Mouse (Mus musculus) gastrocnemius, postnatal 10 days (tissue): ENCODE data around the gene Arid3b. TPM values are rescaled to one million over a fixed set of nuclear protein-coding genes. Genes with fewer than 3 reads are reported as not detected.

ENCODE experiments used
- DNase-seq: peaks from one replicate; pipeline ENCODE4 v3.0.0; 2021; ENCODE audit warnings: mixed read lengths
- total RNA-seq, 2 experiments: library from RNA; stranded (reverse); gene quantifications; 2 replicates each; pipeline ENCODE4 v1.2.3; 2021

The Arid3b gene
- total RNA-seq, 2 experiments from 2014 or later, result 1.6 to 3.3 TPM

GRCm38 (mm10) chr9:57744462-57745091, 92.0 kb downstream of the Arid3b start:
- DNase-seq, result no peak

Other genes starting within 250 kb of the Arid3b start
- 10 to 100 TPM in 1 of 2 experiments, 1 to 10 TPM in 1; 7.6 to 12.2 TPM for gene Ulk3, start 247.3 kb downstream of the Arid3b start, total RNA-seq
- gene Cplx3, start 230.5 kb downstream of the Arid3b start, total RNA-seq, result not detected
- gene Lman1l, start 216.0 kb downstream of the Arid3b start, total RNA-seq, result not detected
- 10 to 100 TPM; 19.3 to 31.7 TPM for gene Csk, start 183.2 kb downstream of the Arid3b start, total RNA-seq
- under 1 TPM in 1 of 2 experiments, not detected in 1; 0.14 TPM for gene Cyp1a2, start 153.1 kb downstream of the Arid3b start, total RNA-seq
- gene Cyp1a1, start 148.9 kb downstream of the Arid3b start, total RNA-seq, result under 1 TPM; 0.09 TPM
- 1 to 10 TPM; 7.8 to 8.5 TPM for gene Edc3, start 128.3 kb downstream of the Arid3b start, total RNA-seq
- 10 to 100 TPM; 34.8 to 45.3 TPM for gene Clk3, start 70.9 kb downstream of the Arid3b start, total RNA-seq
- gene Ubl7, start 74.2 kb upstream of the Arid3b start, total RNA-seq, result 10 to 100 TPM; 48.7 to 49.2 TPM
- 10 to 100 TPM; 15.7 to 18.5 TPM for gene Sema7a, start 103.3 kb upstream of the Arid3b start, total RNA-seq
- 1 to 10 TPM; 1.2 to 1.6 TPM for gene Cyp11a1, start 169.6 kb upstream of the Arid3b start, total RNA-seq
- under 1 TPM; 0.25 to 0.40 TPM for gene Stra6, start 227.0 kb upstream of the Arid3b start, total RNA-seq